Mouse (Mus musculus) spleen, embryonic (tissue): ENCODE results near the gene Snx29.

ENCODE experiments used
- CTCF ChIA-PET: fragments of 350-600 bp; sonication (Branson Sonifier 250); formaldehyde crosslinking; loops from one replicate; lab custom pipeline; 2022; lab: Charles Lee

The Snx29 gene

DNA sequence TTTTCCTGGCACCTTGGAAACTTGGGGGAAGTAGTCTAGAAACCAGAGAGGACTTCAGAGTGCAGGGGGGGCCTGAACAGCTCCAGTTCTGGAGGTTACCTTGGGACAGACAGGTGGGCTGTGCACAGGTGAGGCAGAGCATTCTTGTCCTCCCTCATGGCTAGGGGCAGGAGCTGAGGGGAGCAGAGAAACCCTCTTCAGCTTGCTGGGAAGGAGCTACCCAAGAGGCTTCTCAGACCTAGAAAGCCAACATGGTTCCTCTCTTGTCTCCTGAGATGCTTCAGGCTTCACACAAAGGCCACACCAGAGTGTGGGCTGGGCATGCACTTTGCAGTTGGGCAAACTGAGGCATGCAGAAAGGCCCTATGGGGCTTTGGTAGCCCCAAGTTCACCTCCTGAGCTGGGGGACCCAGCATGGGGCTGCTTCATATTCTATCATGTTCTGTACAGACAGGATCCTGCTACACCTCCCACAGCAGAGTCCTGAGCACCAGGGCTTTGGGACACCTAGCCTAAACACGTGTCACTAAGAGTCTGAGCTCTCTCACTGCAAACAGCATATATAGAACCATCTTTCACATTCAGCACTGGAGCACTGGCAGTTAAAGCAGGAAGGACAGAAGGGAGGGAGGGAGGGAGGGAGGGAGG, 434.0 kb downstream of the Snx29 start:
- CTCF ChIA-PET: no interaction called here

DNA sequence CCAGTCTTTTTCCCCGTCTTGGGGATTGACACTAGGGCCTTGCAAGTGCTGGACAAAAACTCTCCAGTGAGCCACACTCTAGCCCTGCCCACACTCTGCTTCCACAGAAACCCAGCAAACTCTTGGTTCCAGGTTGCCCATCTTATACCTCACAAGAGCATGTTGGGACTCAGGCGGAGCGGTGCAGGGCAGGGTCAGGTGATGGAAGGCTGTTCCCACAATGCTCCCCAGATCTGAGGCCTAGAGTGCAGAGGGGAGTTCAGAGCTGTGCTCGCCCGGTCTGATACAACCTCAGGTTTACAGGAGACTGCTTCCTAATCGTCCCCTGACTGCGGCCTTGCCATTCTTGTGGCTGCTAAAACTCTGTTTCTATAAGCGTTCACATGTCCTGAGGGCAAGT, 434.8 kb downstream of the Snx29 start:
- CTCF ChIA-PET: no interaction called here

DNA sequence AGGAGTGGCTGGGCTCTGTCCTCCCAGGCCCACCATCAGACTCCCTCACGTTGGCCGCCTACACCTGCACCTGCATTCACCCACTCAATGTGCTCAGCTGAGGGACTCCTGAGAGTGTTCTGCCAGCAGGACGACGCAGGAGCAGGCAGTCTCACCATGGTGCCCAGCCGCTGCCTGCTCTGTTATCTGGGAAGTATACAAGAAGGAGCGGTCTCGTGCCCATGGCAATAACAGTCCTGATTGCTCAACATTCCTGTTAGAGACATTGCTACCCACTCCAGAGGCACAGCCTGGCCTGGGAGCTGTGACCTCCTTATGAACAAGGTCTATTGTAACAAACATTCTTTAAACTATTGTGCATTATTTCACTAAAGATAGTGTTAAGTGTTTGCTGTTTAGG, 435.2 kb downstream of the Snx29 start:
- CTCF ChIA-PET: no interaction called here

DNA sequence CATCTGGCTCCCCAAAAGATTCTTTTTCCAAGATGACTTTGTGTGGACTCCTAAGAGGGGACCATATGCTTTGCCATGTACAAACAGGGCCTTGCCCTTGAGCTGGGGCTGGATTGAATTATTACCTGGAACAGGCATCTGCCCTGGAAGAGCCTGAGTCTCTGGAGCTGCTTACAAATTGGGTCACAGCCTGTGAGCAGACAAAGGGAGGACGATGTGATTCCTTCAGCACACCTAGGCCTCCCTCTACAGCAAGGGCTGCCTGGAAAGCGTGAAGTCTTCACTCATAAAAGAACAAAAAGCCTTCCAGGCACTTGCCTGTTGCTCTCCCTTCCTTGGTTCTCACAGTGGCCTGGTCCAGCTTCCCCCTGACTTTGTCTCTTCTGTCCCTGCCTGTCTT, 449.6 kb downstream of the Snx29 start:
- CTCF ChIA-PET: no interaction called here

DNA sequence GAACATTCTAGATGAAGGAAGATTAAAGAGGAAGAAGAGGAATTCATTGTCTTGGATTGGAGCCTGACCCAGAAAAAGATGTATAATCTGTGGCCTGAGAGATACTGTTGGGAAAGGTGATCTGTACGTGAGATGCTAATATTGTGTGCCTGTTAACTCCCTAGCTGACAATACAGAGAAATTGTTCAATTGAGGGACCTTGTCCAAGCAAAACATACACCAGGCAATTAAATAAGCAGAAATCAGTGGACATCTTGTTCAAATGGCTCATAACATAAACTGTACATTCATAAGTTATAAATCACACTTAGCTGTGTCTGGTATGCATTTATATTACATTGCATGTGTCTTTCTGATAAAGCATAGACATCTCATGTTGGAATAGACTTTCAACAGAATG, 451.6 kb downstream of the Snx29 start:
- CTCF ChIA-PET: no interaction called here

DNA sequence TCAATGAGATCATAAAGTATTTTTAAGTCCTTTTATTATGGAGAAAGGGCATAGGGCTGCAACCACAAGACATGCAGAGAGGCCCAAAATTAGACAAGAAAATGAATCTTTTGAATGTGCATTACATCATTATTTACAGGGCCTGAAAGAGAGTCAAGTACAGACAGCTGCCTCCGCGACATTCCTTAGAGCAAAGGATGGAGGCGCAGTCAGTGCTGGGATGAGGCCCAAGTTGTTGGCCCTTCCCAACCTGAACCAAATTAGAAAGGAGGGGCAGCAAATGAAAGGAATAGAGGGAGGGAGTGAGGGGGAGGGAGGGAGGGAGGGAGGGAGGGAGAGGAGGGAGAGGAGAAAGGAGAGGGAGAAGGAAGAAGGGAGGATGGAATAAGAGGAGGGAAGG, 453.8 kb downstream of the Snx29 start:
- CTCF ChIA-PET: no interaction called here

DNA sequence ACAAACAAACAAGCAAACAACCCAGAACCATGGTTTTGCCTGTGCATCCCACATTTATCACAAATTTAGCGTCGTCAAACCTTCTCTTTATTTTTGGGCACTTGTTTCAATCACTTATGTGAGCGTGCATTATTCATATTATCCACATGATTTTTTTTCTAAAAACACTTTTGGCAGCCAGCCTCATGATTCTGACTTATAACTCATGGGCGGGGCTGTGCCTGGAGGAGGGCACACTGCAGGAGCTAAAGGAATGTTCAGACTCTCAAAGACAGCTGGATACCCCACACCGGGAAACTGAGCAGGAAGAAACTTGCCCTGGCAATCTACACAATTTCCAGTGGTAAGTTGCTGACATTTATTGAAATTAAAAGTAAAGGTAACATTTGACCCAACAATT, 455.5 kb downstream of the Snx29 start:
- CTCF ChIA-PET: no interaction called here

DNA sequence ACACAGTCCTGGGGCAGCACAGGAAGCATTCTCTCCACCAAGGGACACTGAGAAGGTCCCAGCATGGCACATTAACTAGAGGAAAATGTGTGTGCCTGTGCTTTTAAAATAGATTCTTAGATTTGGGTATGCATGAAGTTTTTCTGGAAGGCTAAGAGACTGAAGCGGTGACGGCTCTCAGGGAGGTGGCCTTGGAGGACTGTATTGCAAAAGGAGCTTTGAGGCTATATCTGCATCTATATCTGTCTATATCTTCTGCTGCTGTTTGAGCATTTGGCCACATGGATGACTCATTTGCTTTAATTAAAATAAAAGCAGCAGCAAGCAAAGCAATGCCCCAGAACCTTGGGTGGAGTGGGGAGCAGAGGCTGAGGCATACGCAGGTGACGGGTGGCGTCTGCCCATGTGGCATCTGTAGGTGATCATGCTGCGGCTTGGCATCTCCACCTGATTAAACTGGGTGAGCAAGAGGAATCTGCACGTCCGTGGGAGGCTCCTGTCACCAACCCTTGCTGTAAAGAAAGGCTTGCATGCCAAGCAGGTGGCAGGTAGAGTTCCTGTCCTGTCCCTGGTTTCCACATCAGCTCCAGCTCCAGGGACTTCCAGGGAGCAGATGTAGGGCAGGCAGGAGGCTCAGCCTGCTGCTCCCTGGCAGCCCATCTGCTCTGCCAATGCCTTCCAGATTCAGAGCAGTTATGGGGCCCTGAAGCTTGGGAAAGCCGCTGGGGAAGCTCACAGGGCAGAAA, 456.2 kb downstream of the Snx29 start:
- CTCF ChIA-PET: no interaction called here

DNA sequence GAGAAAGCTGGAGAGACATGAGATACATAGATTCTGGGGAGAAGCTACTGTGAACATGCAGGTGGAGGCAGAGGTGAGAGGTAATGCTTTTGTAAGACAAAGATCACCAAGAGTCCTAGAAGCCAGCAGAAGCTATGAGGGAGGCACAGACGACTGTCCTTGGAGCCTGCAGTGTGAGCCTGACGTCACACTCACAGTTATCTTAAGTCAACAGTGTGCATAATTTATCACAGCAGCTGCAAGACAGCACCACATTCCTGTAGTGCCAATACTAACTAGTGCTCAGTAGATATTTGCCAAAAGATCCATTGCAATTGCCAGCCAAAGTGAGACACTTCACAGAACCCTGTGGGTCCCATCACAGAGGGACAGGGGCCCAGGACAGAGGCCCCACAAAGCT, 459.4 kb downstream of the Snx29 start:
- CTCF ChIA-PET: no interaction called here

DNA sequence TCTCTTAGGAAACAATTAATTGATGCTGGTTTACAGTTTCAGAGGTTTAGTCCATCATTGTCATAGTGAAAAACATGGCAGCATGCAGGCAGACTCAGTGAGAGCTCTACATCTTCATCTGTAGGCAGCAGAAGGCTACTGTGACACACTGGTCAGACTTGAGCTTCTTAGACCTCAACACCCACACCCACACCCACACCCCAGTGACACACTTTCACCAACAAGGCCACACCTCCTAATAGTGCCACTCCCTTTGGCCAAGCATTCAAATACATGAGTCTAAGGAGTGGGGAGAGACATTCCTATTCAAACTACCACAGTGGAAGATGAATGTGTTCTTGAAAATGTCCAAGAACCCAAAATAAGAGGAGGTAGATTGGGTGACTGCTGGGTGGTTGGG, 460.6 kb downstream of the Snx29 start:
- CTCF ChIA-PET: no interaction called here

DNA sequence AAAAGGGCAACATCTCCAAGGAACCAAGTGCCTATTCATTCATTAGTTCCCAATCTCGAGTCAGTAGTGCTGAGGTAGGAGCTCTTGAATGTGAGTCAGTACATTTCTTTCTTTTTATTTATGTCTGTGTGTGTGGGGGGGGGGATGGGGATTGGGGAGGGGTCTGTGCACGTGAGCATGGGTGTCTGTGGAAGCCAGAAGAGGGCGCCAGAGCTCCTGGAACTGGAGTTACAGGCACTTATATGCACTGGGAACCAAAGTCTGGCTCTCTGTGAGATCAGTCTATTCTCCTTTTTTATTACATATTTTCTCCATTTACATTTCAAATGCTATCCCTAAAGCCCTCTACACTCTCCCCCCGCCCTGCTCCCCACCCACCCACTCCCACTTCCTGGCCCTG, 461.6 kb downstream of the Snx29 start:
- CTCF ChIA-PET: no interaction called here

DNA sequence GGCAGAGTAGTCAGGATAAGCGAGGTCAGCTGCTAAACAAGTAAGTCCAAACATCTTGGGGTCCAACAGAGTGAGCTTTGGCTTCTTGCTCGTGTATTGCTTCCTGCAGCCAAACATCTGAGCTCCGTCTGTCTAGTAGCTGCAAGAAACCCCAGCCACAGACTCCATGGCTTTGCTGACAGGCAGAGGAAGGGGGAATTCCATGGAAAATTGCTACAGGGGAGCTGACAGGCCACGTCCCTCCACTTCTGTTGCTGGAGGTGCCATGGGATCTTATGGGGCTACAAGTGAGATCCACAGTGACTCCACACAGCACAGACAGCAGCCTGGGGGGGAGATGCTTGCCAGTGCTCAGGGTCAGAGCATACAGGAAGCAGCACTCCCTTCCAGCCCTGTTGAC, 463.1 kb downstream of the Snx29 start:
- CTCF ChIA-PET: interaction anchor here (0.7 kb wide), 1 partner anchor 1100 kb away, joined by 3 read pairs; no protein-coding TSS in a partner anchor

DNA sequence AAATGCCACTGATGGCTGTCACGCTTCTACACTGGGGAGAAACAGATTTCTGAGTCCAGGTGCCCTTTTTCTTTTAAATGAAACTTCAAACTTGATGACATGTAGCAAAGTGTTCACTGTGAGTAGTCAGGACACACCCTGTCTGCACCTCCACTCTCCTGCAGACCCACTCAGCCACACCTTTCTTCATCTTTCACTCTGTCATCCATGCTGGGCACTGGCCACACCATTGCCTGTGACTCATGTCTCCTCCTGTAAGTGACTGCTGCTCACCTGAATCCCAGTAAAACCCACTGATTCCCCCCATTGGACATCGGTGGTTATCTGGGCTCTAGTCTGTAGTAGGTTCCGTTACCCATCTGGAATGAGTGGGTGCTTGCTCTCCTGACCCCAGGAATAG, 467.8 kb downstream of the Snx29 start:
- CTCF ChIA-PET: no interaction called here

DNA sequence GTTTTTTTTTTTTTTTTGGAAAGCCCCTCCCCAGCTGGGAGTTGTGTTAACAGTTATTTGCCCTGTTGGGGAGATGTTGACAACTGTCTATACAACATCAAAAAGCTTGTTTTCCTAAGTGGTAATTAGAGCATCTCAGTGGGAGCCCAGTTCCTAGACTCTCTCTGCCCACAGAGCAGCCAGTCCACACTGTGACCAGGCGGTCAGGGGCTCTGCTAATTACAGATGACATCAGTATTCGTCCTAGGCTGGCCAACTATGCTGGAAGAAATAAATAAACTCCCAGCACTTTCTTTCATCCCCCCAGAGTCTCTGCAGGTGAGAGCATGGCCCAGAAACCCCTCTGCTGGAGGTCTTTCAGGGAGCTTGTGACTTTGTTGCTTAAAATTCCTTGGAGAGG, 470.7 kb downstream of the Snx29 start:
- CTCF ChIA-PET: no interaction called here

DNA sequence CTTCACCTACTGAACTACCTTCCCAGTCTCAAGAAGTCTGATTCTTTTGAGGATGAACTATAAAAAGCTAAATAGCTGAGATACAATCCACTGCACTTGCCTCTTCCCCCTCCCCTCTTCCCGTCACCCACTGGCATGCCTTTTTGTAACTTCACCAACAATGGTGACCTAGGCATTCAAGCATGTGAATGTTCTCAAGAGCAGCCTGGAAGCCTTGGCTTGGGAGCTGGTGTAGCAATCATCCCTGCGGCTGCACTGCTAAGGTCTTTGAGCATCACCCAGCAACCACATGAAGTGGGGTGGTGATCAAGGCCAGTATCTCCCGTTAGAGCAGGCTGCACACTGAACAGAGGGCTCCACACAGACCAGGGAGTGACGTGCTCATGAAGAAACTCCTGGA, 471.9 kb downstream of the Snx29 start:
- CTCF ChIA-PET: no interaction called here

DNA sequence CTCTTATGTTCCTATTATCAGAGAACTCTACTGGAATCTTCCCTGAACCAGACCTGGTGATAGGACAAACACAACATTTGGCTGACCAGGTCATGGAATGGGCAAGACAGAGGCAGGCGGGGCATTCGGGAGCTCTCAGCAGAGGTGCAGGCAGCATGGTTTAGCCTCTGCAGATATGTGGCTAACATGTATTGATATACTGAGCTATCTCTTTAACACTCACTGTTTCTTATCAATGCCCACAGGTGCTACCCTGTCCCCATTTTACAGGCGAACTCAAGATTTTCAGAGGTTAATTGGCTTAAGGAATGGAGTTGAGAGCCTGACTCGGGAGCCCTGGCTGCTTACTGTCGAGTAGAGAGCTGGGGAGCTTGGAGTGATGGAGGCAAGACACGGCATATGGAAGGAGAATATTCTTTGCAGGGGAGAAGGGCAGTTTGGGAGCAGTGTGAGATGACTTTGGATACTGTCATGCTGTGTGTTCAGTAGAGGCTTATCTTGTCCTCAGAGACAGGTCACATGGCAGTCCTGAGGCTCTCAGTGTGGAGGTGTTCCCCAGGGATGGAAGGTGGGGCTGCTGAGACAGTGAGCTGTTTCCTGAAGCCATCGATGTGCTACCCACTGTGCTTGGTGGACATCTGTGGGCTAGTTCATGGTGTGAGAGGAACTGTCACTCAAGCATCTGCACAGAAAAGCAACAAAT, 473.2 kb downstream of the Snx29 start:
- CTCF ChIA-PET: no interaction called here

DNA sequence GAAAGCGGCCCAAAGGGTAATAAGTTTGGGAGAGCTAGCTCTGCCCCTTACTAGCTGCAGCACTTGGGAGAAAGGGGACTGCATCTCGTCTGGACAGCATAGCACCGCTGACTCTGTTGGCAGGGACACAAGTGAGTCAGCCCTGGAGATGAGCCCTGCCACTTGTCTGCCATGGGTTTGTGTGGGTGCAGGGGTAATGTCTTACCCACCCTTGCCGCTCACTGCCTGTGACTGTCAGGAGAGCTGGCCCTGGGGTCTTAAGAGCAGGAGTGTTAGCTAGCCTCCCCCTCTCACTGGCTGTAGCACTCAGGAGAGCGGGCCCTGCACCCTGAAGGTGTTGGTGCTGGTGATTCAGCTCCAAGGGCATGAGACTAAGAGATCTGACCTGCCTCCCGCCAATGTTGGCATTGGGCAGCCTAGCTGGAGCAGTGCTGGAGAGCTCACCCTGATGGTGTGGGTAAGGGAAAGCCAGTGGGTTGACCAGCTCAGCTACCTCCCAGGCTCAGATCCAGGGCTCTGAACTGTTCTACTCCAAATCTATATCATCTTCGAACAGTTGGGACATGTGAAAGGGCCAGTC, 479.3 kb downstream of the Snx29 start:
- CTCF ChIA-PET: interaction anchor here (0.5 kb wide), 1 partner anchor 884 kb away, joined by 4 read pairs; no protein-coding TSS in a partner anchor
